Mouse (Mus musculus) heart, postnatal 14 days (tissue): ENCODE measurements around the gene Chil4. TPM values are rescaled to one million over a fixed set of nuclear protein-coding genes. Genes with fewer than 3 reads are reported as not detected.
"Not testable (repeated sequence)": the region's sequence is repeated elsewhere in the genome, so short reads cannot be mapped to it uniquely, and the experiment has no call there.

Experiments
- DNase-seq, 2 experiments: peaks; one replicate each; pipeline ENCODE4 v3.0.0; 2021 to 2022
- intact Hi-C: fragments of 180-260 bp; cut with DNase I; formaldehyde crosslinking; loops from one replicate; pipeline ENCODE4 v1.15.1; 2025
- long read RNA-seq, 2 experiments: library from polyadenylated mRNA; stranded (forward); transcript quantifications; one replicate each; pipeline ENCODE4 v2.0.0; 2021
- total RNA-seq, 2 experiments: library from RNA; stranded (reverse); gene quantifications; 2 replicates each; pipeline ENCODE4 v1.2.3; 2021

The Chil4 gene
- total RNA-seq: not detected
- long read RNA-seq, experiment 1: 0 reads
- long read RNA-seq, experiment 2: 0 reads

- intact Hi-C loops: no loop called here
- no peak for DNase-seq
These were observed at the start of gene Chil4 for GRCm38 (mm10) chr3:106219407-106219806. Chil4 (minus strand) TSS chr3:106219507.

GRCm38 (mm10) chr3:106265854-106266253, 46.5 kb upstream of the Chil4 start:
- intact Hi-C loops: no loop called here
- DNase-seq: no peak

GRCm38 (mm10) chr3:106264854-106265253, 45.5 kb upstream of the Chil4 start:
- intact Hi-C loops: no loop called here

GRCm38 (mm10) chr3:106257076-106257475, 37.8 kb upstream of the Chil4 start:
- intact Hi-C loops: not testable (repeated sequence)

More at GRCm38 (mm10) chr3:106264854-106265253, 45.5 kb upstream of the Chil4 start:
- no peak for DNase-seq

GRCm38 (mm10) chr3:106252719-106253118, 33.4 kb upstream of the Chil4 start:
- no peak for DNase-seq
- intact Hi-C loops: no loop called here

More at GRCm38 (mm10) chr3:106257076-106257475, 37.8 kb upstream of the Chil4 start:
- DNase-seq: not testable (repeated sequence)

GRCm38 (mm10) chr3:106250763-106251399, 31.6 kb upstream of the Chil4 start:
- intact Hi-C loops, DNase-seq: not testable (repeated sequence)

- intact Hi-C loops, DNase-seq: not testable (repeated sequence)
These were observed 28.1 kb upstream of the Chil4 start for GRCm38 (mm10) chr3:106247369-106247768.

GRCm38 (mm10) chr3:106240210-106240609, 20.9 kb upstream of the Chil4 start:
- intact Hi-C loops, DNase-seq: not testable (repeated sequence)

GRCm38 (mm10) chr3:106239196-106239791, 20.0 kb upstream of the Chil4 start:
- intact Hi-C loops: no loop called here
- no peak for DNase-seq

- DNase-seq, intact Hi-C loops: not testable (repeated sequence)
These were observed 4.1 kb upstream of the Chil4 start for GRCm38 (mm10) chr3:106223391-106223790.

- intact Hi-C loops: no loop called here
- DNase-seq: no peak
These were observed 2.4 kb upstream of the Chil4 start for GRCm38 (mm10) chr3:106221625-106222265.

GRCm38 (mm10) chr3:106218284-106218954, 888 bp downstream of the Chil4 start:
- intact Hi-C loops, DNase-seq: not testable (repeated sequence)

- intact Hi-C loops, DNase-seq: not testable (repeated sequence)
These were observed 21.3 kb downstream of the Chil4 start for GRCm38 (mm10) chr3:106198030-106198429.

- DNase-seq, intact Hi-C loops: not testable (repeated sequence)
These were observed 22.1 kb downstream of the Chil4 start for GRCm38 (mm10) chr3:106197246-106197645.

GRCm38 (mm10) chr3:106196276-106196675, 23.0 kb downstream of the Chil4 start:
- DNase-seq: no peak
- intact Hi-C loops: no loop called here

GRCm38 (mm10) chr3:106195486-106195885, 23.8 kb downstream of the Chil4 start:
- intact Hi-C loops: no loop called here
- no peak for DNase-seq

- DNase-seq: no peak
- intact Hi-C loops: no loop called here
These were observed 31.3 kb downstream of the Chil4 start for GRCm38 (mm10) chr3:106187991-106188390.

GRCm38 (mm10) chr3:106177509-106178189, 41.7 kb downstream of the Chil4 start:
- intact Hi-C loops: no loop called here
- DNase-seq: no peak

- DNase-seq, intact Hi-C loops: not testable (repeated sequence)
These were observed 44.3 kb downstream of the Chil4 start for GRCm38 (mm10) chr3:106174971-106175370.

GRCm38 (mm10) chr3:106172506-106172905, 46.8 kb downstream of the Chil4 start:
- DNase-seq, intact Hi-C loops: not testable (repeated sequence)
